Mouse (Mus musculus) forebrain, embryonic 11.5 days (tissue): ENCODE measurements around the gene Rab34. TPM values are rescaled to one million over a fixed set of nuclear protein-coding genes. Genes with fewer than 3 reads are reported as not detected.
A peak's percentile ranks its signal among the peaks of the same experiment; 100 is the strongest.

Experiments
- ATAC-seq: fragments of 200-750 bp; cut with Nextera tagmentation; replicated peaks from 2 replicates; pipeline ENCODE4 v1.8.0; 2017; ENCODE audit warnings: moderate TSS enrichment; ENCODE audit not compliant: low FRiP score
- DNase-seq: peaks from one replicate; pipeline ENCODE4 v3.0.0-alpha.2; 2017; ENCODE audit warnings: low spot score
- H3K27ac ChIP-seq: fragments of 300-500 bp; sonication (generic); 2 replicates; pipeline ENCODE4 v1.5.1; 2014; ENCODE audit warnings: low read depth, low read length
- H3K27me3 ChIP-seq: fragments of 300-500 bp; sonication (generic); 2 replicates; pipeline ENCODE4 v1.6.1; 2014; ENCODE audit warnings: mild to moderate bottlenecking, low read length, mixed read lengths; ENCODE audit not compliant: control insufficient read depth, insufficient read depth
- H3K36me3 ChIP-seq: fragments of 300-500 bp; sonication (generic); 2 replicates; pipeline ENCODE4 v1.6.1; 2014; ENCODE audit warnings: mild to moderate bottlenecking, low read length, moderate library complexity, mixed read lengths; ENCODE audit not compliant: control insufficient read depth, insufficient read depth
- H3K4me1 ChIP-seq: fragments of 300-500 bp; sonication (generic); replicated peaks from 2 replicates; pipeline ENCODE4 v1.6.1; 2014; ENCODE audit warnings: low read length, mixed read lengths; ENCODE audit not compliant: control insufficient read depth, insufficient read depth
- H3K4me2 ChIP-seq: fragments of 300-500 bp; sonication (generic); 2 replicates; pipeline ENCODE4 v1.6.1; 2014; ENCODE audit warnings: low read depth, mild to moderate bottlenecking, low read length, moderate library complexity, mixed read lengths; ENCODE audit not compliant: severe bottlenecking
- H3K4me3 ChIP-seq: fragments of 300-500 bp; sonication (generic); 2 replicates; pipeline ENCODE4 v1.5.1; 2014; ENCODE audit warnings: low read depth, low read length
- H3K9ac ChIP-seq: fragments of 300-500 bp; sonication (generic); 2 replicates; pipeline ENCODE4 v1.6.1; 2014; ENCODE audit warnings: low read length
- H3K9me3 ChIP-seq: fragments of 300-500 bp; sonication (generic); 2 replicates; pipeline ENCODE4 v1.6.1; 2016; ENCODE audit warnings: low read length, mixed read lengths; ENCODE audit not compliant: control insufficient read depth
- WGBS: fragments of 180-500 bp; shearing (Covaris S2); extraction: QIAGEN DNeasy Blood & Tissue Kit; methylation state at CpG from one replicate; pipeline ENCODE4 v1.1.7; 2014; 5-methylcytosine and 5-hydroxymethylcytosine counted together
- polyA plus RNA-seq: library from polyadenylated mRNA; unstranded; fragments of >200 nt; fragmentation: Nextera tagmentation; extraction: Ambion mirVana; gene quantifications from 2 replicates; pipeline ENCODE4 v1.2.1, GENCODE M21; 2014

Rab34 gene
- polyA plus RNA-seq, 1 experiment from 2014 or later = 54.7 TPM

- H3K9me3 ChIP-seq = no peaks in the 10 kb centered on the region
- 0 out of 2 replicates have a peak, but pooled peaks cover 2% of the 10 kb centered on the region for H3K4me1 ChIP-seq
- peaks cover 23% of the 10 kb centered on the region for H3K36me3 ChIP-seq
- H3K4me2 ChIP-seq = no peak overlapping the region
- no peak overlapping the region for H3K9ac ChIP-seq
- ATAC-seq = no peak
- 70% methylated on average over 5 of the region's 5 CpGs for WGBS
- H3K27ac ChIP-seq = peak overlapping the region; percentile 7; the same call in 1 of the 2 replicates
- no peak for DNase-seq
- H3K4me3 ChIP-seq = no peak overlapping the region
- H3K27me3 ChIP-seq = no peaks in the 10 kb centered on the region
These were observed 32.6 kb upstream of the Rab34 start for GRCm38 (mm10) chr11:78155674-78156073.

- H3K4me2 ChIP-seq = no peak overlapping the region
- H3K36me3 ChIP-seq = peaks cover 23% of the 10 kb centered on the region
- no peaks in the 10 kb centered on the region for H3K27me3 ChIP-seq
- no peak overlapping the region for H3K9ac ChIP-seq
- H3K27ac ChIP-seq = no peak overlapping the region
- DNase-seq (no peak), ATAC-seq (no peak)
- H3K4me3 ChIP-seq = no peak overlapping the region
- H3K4me1 ChIP-seq = 0 out of 2 replicates have a peak, but pooled peaks cover 2% of the 10 kb centered on the region
- WGBS = 76% methylated on average over 6 of the region's 6 CpGs
- no peaks in the 10 kb centered on the region for H3K9me3 ChIP-seq
These were observed 32.0 kb upstream of the Rab34 start for GRCm38 (mm10) chr11:78156156-78156699.

GRCm38 (mm10) chr11:78159096-78159495 lies 29.1 kb upstream of the Rab34 start:
- no peaks in the 10 kb centered on the region for H3K27me3 ChIP-seq
- H3K4me2 ChIP-seq = no peak overlapping the region
- peaks cover 26% of the 10 kb centered on the region for H3K36me3 ChIP-seq
- 23% methylated on average over 2 of the region's 2 CpGs for WGBS
- H3K4me3 ChIP-seq = no peak overlapping the region
- ATAC-seq (0 out of 2 replicates have a peak, but pooled peaks have one; percentile 17), DNase-seq (peak; percentile 86)
- no peak overlapping the region for H3K9ac ChIP-seq
- H3K4me1 ChIP-seq = peaks cover 13% of the 10 kb centered on the region
- H3K9me3 ChIP-seq = no peaks in the 10 kb centered on the region
- H3K27ac ChIP-seq = no peak overlapping the region

- no peak overlapping the region for H3K4me2 ChIP-seq
- peaks cover 13% of the 10 kb centered on the region for H3K4me1 ChIP-seq
- H3K4me3 ChIP-seq = no peak overlapping the region
- no peaks in the 10 kb centered on the region for H3K9me3 ChIP-seq
- H3K36me3 ChIP-seq = peaks cover 24% of the 10 kb centered on the region
- no peak overlapping the region for H3K9ac ChIP-seq
- no peak overlapping the region for H3K27ac ChIP-seq
- WGBS = 76% methylated on average over 7 of the region's 7 CpGs
- ATAC-seq = no peak
- no peaks in the 10 kb centered on the region for H3K27me3 ChIP-seq
- DNase-seq = no peak
These were observed 28.7 kb upstream of the Rab34 start for GRCm38 (mm10) chr11:78159557-78159956.

GRCm38 (mm10) chr11:78160171-78160570 lies 28.1 kb upstream of the Rab34 start:
- H3K9ac ChIP-seq = no peak overlapping the region
- H3K27me3 ChIP-seq = no peaks in the 10 kb centered on the region
- H3K27ac ChIP-seq = no peak overlapping the region
- H3K9me3 ChIP-seq = no peaks in the 10 kb centered on the region
- DNase-seq (no peak), ATAC-seq (no peak)
- no peak overlapping the region for H3K4me3 ChIP-seq
- 94% methylated on average over 18 of the region's 18 CpGs for WGBS
- peaks cover 13% of the 10 kb centered on the region for H3K4me1 ChIP-seq
- H3K4me2 ChIP-seq = no peak overlapping the region
- peaks cover 21% of the 10 kb centered on the region for H3K36me3 ChIP-seq

GRCm38 (mm10) chr11:78160675-78161074 lies 27.6 kb upstream of the Rab34 start:
- 89% methylated on average over 3 of the region's 3 CpGs for WGBS
- Histone ChIP-seq H3K27ac (no peak overlapping the region), H3K4me2 (no peak overlapping the region), H3K27me3 (no peaks in the 10 kb centered on the region), H3K9ac (no peak overlapping the region), H3K4me3 (no peak overlapping the region), H3K36me3 (peaks cover 21% of the 10 kb centered on the region), H3K4me1 (peaks cover 15% of the 10 kb centered on the region), H3K9me3 (no peaks in the 10 kb centered on the region)
- no peak for DNase-seq
- no peak for ATAC-seq

- Histone ChIP-seq H3K4me3 (no peak overlapping the region), H3K9me3 (no peaks in the 10 kb centered on the region), H3K27me3 (0 out of 2 replicates have a peak, but pooled peaks cover 1% of the 10 kb centered on the region), H3K4me2 (no peak overlapping the region), H3K4me1 (peaks cover 19% of the 10 kb centered on the region), H3K27ac (no peak overlapping the region), H3K36me3 (peaks cover 21% of the 10 kb centered on the region), H3K9ac (no peak overlapping the region)
- ATAC-seq (no peak), DNase-seq (no peak)
- 95% methylated on average over 14 of the region's 14 CpGs for WGBS
These were observed 27.1 kb upstream of the Rab34 start for GRCm38 (mm10) chr11:78161169-78161568.

GRCm38 (mm10) chr11:78161968-78162367 lies 26.3 kb upstream of the Rab34 start:
- Histone ChIP-seq H3K36me3 (peaks cover 21% of the 10 kb centered on the region), H3K4me2 (no peak overlapping the region)

GRCm38 (mm10) chr11:78162504-78162903 lies 25.7 kb upstream of the Rab34 start:
- peaks cover 20% of the 10 kb centered on the region for H3K4me1 ChIP-seq
- H3K36me3 ChIP-seq = peaks cover 21% of the 10 kb centered on the region
- H3K9ac ChIP-seq = no peak overlapping the region; the same call in 1 of the 2 replicates

More at GRCm38 (mm10) chr11:78161968-78162367, 26.3 kb upstream of the Rab34 start:
- no peak overlapping the region for H3K27ac ChIP-seq
- no peak for DNase-seq
- WGBS = 76% methylated on average over 4 of the region's 4 CpGs
- H3K9me3 ChIP-seq = no peaks in the 10 kb centered on the region
- H3K27me3 ChIP-seq = 0 out of 2 replicates have a peak, but pooled peaks cover 2% of the 10 kb centered on the region
- H3K9ac ChIP-seq = no peak overlapping the region
- peaks cover 20% of the 10 kb centered on the region for H3K4me1 ChIP-seq
- no peak for ATAC-seq
- H3K4me3 ChIP-seq = no peak overlapping the region

More at GRCm38 (mm10) chr11:78162504-78162903, 25.7 kb upstream of the Rab34 start:
- Histone ChIP-seq H3K4me3 (peak overlapping the region; percentile 99; the same call in 1 of the 2 replicates), H3K9me3 (no peaks in the 10 kb centered on the region), H3K27me3 (0 out of 2 replicates have a peak, but pooled peaks cover 2% of the 10 kb centered on the region), H3K27ac (no peak overlapping the region; the same call in 1 of the 2 replicates), H3K4me2 (peak overlapping the region; percentile 86)
- no peak for ATAC-seq
- no peak for DNase-seq
- 71% methylated on average over 6 of the region's 6 CpGs for WGBS
